Mouse (Mus musculus) midbrain, embryonic 14.5 days (tissue): ENCODE data around the gene Ssbp3. TPM values are rescaled to one million over a fixed set of nuclear protein-coding genes. Genes with fewer than 3 reads are reported as not detected.

Experiments used
- ATAC-seq: fragments of 200-750 bp; cut with Nextera tagmentation; 2 replicates; pipeline ENCODE4 v1.8.0; 2017; ENCODE audit warnings: moderate number of reproducible peaks, moderate library complexity; ENCODE audit not compliant: low FRiP score, low TSS enrichment
- DNase-seq: peaks from one replicate; pipeline ENCODE4 v3.0.0-alpha.2; 2015
- H3K27ac ChIP-seq: fragments of 300-500 bp; sonication (generic); replicated peaks from 2 replicates; pipeline ENCODE4 v1.5.1; 2014; ENCODE audit warnings: mild to moderate bottlenecking, low read depth, low read length, moderate library complexity
- H3K27me3 ChIP-seq: fragments of 300-500 bp; sonication (generic); 2 replicates; pipeline ENCODE4 v1.6.1; 2014; ENCODE audit warnings: low read length, control low read depth, mixed read lengths; ENCODE audit not compliant: control insufficient read depth, insufficient read depth
- H3K36me3 ChIP-seq: fragments of 300-500 bp; sonication (generic); 2 replicates; pipeline ENCODE4 v1.6.1; 2014; ENCODE audit warnings: low read length, control low read depth; ENCODE audit not compliant: control insufficient read depth, insufficient read depth
- H3K4me1 ChIP-seq: fragments of 300-500 bp; sonication (generic); 2 replicates; pipeline ENCODE4 v1.6.1; 2014; ENCODE audit warnings: mild to moderate bottlenecking, antibody characterized with exemption, low read length, control low read depth; ENCODE audit not compliant: control insufficient read depth, insufficient read depth
- H3K4me2 ChIP-seq: fragments of 300-500 bp; sonication (generic); 2 replicates; pipeline ENCODE4 v1.6.1; 2014; ENCODE audit warnings: mild to moderate bottlenecking, low read length, moderate library complexity
- H3K4me3 ChIP-seq: fragments of 300-500 bp; sonication (generic); replicated peaks from 2 replicates; pipeline ENCODE4 v1.5.1; 2014; ENCODE audit warnings: low read depth, low read length
- H3K9ac ChIP-seq: fragments of 300-500 bp; sonication (generic); replicated peaks from 2 replicates; pipeline ENCODE4 v1.6.1; 2014; ENCODE audit warnings: mild to moderate bottlenecking, low read length, moderate library complexity
- H3K9me3 ChIP-seq: fragments of 300-500 bp; sonication (generic); 2 replicates; pipeline ENCODE4 v1.6.1; 2016; ENCODE audit warnings: low read length, control low read depth, mixed read lengths; ENCODE audit not compliant: control insufficient read depth
- whole genome bisulfite sequencing: fragments of 180-500 bp; shearing (Covaris S2); extraction: QIAGEN DNeasy Blood & Tissue Kit; methylation state at CpG from one replicate; pipeline ENCODE4 v1.1.7; 2014; 5-methylcytosine and 5-hydroxymethylcytosine counted together
- polyA plus RNA-seq: library from polyadenylated mRNA; unstranded; fragments of >200 nt; fragmentation: Nextera tagmentation; extraction: Ambion mirVana; gene quantifications from 2 replicates; pipeline ENCODE4 v1.2.1, GENCODE M21; 2014

Ssbp3 gene
- polyA plus RNA-seq, 1 experiment from 2014 or later: 147 TPM

DNA sequence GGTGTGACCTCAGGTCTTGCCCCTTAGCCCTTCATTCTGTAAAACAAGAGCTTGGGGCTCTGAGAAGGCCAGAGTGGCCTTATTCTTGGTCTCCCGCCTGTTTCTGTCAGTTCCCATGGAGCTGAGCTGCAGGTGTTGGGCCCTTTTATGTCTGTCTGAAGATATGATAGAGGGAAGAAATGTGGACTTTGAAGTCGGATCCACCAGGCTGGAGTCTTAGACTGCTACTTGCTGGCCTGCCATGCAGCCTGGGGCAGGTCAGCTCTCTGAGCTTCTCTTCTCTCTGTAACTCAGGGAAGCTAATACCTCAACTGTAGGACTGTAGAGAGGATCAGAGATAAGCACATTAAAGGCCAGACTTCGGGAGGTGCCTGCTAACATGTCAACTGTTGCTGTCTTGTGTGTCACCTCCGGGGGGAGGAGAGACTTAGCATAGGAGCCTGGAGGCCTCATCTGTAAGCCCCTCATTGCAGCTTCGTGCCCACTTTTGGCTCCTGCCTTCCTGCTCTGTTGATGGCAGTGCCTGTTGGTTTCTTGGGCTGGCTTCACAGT, 90.8 kb downstream of the Ssbp3 start:
- 0 out of 2 replicates have a peak overlapping the region, but pooled peaks have one; percentile 10 for H3K27ac ChIP-seq
- DNase-seq (no peak), ATAC-seq (no peak)
- H3K4me3 ChIP-seq: no peak overlapping the region
- H3K27me3 ChIP-seq: no peaks in the 10 kb centered on the region
- H3K4me2 ChIP-seq: no peak overlapping the region
- no peaks in the 10 kb centered on the region for H3K9me3 ChIP-seq
- H3K9ac ChIP-seq: no peak overlapping the region
- peaks cover 67% of the 10 kb centered on the region for H3K4me1 ChIP-seq
- H3K36me3 ChIP-seq: no peaks in the 10 kb centered on the region
- 59% methylated on average over 5 of the region's 5 CpGs for WGBS

DNA sequence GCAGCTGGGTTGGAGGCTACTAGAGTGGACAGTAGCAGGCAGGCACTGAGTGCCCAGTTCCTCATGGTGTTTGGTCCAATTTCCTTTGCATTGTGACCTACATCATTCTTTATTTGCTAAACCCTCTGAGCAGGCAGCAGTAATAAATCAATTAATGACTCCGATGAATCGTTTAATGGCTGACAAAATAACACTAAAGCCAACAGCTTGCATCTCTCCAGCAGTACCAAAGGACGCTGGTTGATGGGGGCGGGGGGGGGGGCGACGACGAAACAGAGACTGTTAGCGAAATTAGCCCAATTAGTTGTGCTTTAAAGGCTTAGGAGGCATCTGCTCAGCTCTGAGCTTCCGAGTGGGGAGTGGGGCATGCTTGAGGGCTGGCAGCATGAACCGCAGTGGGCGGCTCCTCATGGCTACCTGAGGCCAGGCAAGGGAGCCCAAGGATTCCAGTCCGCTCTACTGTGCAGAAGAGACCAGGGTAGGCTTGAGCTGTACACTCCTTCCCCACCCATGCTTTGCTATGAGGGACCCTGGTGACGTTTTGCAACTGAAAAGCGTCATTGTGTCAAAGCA, 91.5 kb downstream of the Ssbp3 start:
- no peaks in the 10 kb centered on the region for H3K27me3 ChIP-seq
- H3K9ac ChIP-seq: no peak overlapping the region
- ATAC-seq: no peak
- no peaks in the 10 kb centered on the region for H3K9me3 ChIP-seq
- no peak overlapping the region for H3K4me2 ChIP-seq
- H3K27ac ChIP-seq: 0 out of 2 replicates have a peak overlapping the region, but pooled peaks have one; percentile 37
- H3K4me3 ChIP-seq: no peak overlapping the region
- WGBS: 65% methylated on average over 14 of the region's 14 CpGs
- H3K4me1 ChIP-seq: peaks cover 60% of the 10 kb centered on the region
- DNase-seq: no peak
- H3K36me3 ChIP-seq: no peaks in the 10 kb centered on the region

DNA sequence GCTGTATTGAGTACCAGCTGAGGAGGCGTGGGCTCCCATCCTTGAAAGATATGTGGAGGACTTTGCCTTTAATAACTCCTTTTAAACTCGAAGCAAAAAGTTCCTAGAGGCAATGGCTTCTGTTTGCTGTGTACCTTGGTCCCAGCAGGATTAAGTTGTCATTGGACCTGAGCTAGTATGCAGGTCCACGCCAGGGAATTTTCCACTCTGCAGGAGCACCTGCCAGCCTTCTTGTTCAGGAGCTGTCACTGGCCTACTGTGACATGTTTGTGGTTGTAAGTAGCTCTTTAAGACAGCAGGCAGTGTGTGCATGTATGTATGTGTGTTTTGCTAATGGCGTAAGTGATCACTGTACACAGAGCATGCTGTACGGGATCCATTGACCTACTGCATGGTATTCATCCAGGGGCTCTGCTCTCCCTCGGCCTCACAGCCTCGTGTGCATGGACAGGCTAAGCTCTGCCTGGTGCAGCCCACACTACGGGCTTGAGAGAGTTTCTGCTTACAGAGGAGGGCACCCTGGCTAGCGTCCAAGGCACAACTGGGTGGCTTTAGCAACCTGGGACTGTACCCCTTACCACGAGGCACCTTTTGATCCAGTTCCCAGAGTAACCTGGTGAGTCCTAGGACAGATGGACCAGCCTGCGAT, 92.1 kb downstream of the Ssbp3 start:
- no peaks in the 10 kb centered on the region for H3K27me3 ChIP-seq
- WGBS: 59% methylated on average over 11 of the region's 11 CpGs
- 0 out of 2 replicates have a peak overlapping the region, but pooled peaks have one; percentile 37 for H3K27ac ChIP-seq
- no peaks in the 10 kb centered on the region for H3K9me3 ChIP-seq
- DNase-seq (no peak), ATAC-seq (no peak)
- no peak overlapping the region for H3K9ac ChIP-seq
- no peak overlapping the region for H3K4me2 ChIP-seq
- H3K4me1 ChIP-seq: peaks cover 55% of the 10 kb centered on the region
- H3K4me3 ChIP-seq: no peak overlapping the region
- no peaks in the 10 kb centered on the region for H3K36me3 ChIP-seq

DNA sequence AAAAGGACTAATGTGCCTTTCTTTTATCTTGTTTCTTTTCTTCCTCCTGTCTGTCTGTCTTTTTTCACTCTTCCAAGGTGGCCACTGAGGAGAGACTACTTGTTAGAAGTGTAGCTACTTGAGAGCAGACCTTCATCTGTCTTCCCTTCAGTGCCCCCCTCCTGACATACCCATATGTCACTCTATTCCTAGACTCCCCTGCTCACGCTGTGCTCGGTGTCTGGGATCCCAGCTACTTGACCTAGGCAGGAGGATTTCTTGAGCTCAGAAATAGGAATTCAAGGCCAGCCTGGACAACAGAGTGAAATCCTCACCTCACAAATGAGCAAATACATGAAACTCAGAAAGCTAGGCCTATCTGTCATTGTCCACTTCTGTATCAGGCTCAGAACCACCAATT, 92.7 kb downstream of the Ssbp3 start:
- H3K4me1 ChIP-seq: peaks cover 55% of the 10 kb centered on the region
- WGBS: 59% methylated on average over 2 of the region's 2 CpGs
- no peak overlapping the region for H3K27ac ChIP-seq

DNA sequence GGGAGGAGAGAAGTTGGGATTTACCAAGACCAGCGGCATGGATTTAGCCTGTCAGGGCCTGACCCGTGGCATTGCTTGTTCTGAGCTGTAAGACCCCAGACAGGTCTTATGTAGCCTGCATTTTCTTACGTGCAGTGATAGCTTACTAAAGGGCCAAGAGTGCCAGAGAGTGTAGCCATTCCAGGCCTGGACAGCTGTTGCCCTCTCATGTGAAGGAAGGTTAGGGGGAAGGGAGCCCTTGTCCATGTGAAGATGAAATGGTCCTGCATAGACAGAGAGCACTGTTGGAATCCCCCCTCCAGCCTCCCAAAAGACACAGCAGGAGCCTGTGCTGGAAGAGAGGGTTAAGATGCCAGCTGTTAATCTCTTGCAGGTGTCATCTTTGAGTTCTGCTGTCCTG, 93.3 kb downstream of the Ssbp3 start:
- H3K9me3 ChIP-seq: no peaks in the 10 kb centered on the region
- H3K9ac ChIP-seq: no peak overlapping the region
- H3K27ac ChIP-seq: peak overlapping the region; percentile 28; the same call in 1 of the 2 replicates
- DNase-seq (no peak), ATAC-seq (no peak)
- no peak overlapping the region for H3K4me2 ChIP-seq
- whole genome bisulfite sequencing: 61% methylated on average over 3 of the region's 3 CpGs
- no peak overlapping the region for H3K4me3 ChIP-seq
- H3K27me3 ChIP-seq: no peaks in the 10 kb centered on the region
- H3K4me1 ChIP-seq: peaks cover 55% of the 10 kb centered on the region
- H3K36me3 ChIP-seq: no peaks in the 10 kb centered on the region

More for the DNA sequence above, 92.7 kb downstream of the Ssbp3 start:
- Histone ChIP-seq H3K4me2 (no peak overlapping the region), H3K36me3 (no peaks in the 10 kb centered on the region), H3K4me3 (no peak overlapping the region), H3K9me3 (no peaks in the 10 kb centered on the region), H3K27me3 (no peaks in the 10 kb centered on the region), H3K9ac (no peak overlapping the region)
- DNase-seq: no peak
- ATAC-seq: no peak

DNA sequence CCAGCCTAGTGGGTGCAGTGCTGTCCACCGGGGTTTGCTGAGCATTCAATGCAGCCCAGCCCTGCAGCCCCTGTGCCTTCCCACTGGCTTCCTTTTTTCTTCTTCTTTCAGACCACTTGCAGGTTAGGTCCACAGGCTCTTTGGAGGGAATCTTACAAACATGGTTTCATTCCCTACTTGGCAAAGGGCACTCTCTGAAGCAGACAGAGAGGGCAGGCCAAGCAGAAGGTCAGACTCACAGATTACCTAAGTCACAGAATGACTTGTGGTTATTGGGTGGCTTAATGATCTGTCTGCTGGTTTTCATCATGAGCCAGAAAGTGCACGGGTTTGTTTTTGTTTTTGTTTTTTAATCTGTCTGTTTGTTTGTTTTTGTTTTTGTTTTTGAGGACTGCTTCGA, 93.8 kb downstream of the Ssbp3 start:
- no peak overlapping the region for H3K9ac ChIP-seq
- no peaks in the 10 kb centered on the region for H3K9me3 ChIP-seq
- no peaks in the 10 kb centered on the region for H3K36me3 ChIP-seq
- 85% methylated on average over 3 of the region's 3 CpGs for WGBS
- H3K27ac ChIP-seq: 0 out of 2 replicates have a peak overlapping the region, but pooled peaks have one; percentile 28
- DNase-seq: no peak
- H3K4me1 ChIP-seq: peaks cover 51% of the 10 kb centered on the region
- H3K4me3 ChIP-seq: no peak overlapping the region
- H3K4me2 ChIP-seq: no peak overlapping the region
- ATAC-seq: no peak
- H3K27me3 ChIP-seq: no peaks in the 10 kb centered on the region

DNA sequence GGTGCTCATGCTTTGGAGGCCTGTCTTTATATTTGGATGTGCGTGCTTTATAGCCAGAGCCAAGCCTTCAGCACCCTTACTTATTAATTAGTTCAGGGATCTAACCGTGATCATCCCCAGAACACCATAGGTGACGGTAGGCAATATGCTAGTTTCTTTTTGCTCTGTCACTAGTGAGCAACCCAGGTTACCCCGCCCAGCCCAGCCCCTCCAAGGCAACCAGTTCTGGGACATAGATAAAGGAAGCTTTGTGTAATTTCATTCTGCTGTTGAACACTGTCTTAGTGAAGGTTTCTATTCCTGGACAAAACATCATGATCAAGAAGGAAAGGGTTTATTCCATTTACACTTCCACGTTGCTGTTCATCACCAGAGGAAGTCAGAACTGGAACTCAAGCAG, 94.7 kb downstream of the Ssbp3 start:
- Histone ChIP-seq H3K4me3 (no peak overlapping the region), H3K27ac (no peak overlapping the region), H3K4me1 (peaks cover 43% of the 10 kb centered on the region), H3K9ac (no peak overlapping the region), H3K9me3 (no peaks in the 10 kb centered on the region), H3K4me2 (no peak overlapping the region), H3K36me3 (peaks cover 6% of the 10 kb centered on the region), H3K27me3 (no peaks in the 10 kb centered on the region)
- 92% methylated on average over 5 of the region's 5 CpGs for WGBS
- no peak for ATAC-seq
- DNase-seq: no peak

DNA sequence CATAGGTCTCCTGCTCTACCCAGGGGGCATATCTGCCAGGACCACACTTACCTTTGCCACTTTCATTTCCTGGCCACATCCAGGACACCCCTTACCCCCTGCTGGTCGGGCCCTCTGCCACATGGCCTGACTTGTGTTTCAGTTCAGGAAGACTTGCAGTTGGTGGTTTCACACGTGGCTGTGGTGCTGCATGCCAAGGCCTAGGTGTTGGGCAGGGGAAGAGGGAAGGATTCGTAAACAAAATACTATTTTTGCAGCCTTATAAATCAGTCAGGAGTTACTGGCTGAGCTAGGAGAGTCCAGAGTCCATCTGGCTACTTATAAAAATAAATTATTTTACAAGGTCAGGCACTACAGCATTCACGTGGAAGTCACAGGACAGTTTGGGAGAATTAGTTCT, 95.7 kb downstream of the Ssbp3 start:
- no peak overlapping the region for H3K4me2 ChIP-seq
- no peak for ATAC-seq
- peaks cover 32% of the 10 kb centered on the region for H3K4me1 ChIP-seq
- no peaks in the 10 kb centered on the region for H3K9me3 ChIP-seq
- no peak for DNase-seq
- 93% methylated on average over 4 of the region's 4 CpGs for WGBS
- H3K27ac ChIP-seq: no peak overlapping the region
- H3K4me3 ChIP-seq: no peak overlapping the region
- peaks cover 11% of the 10 kb centered on the region for H3K36me3 ChIP-seq
- H3K9ac ChIP-seq: no peak overlapping the region
- H3K27me3 ChIP-seq: no peaks in the 10 kb centered on the region

DNA sequence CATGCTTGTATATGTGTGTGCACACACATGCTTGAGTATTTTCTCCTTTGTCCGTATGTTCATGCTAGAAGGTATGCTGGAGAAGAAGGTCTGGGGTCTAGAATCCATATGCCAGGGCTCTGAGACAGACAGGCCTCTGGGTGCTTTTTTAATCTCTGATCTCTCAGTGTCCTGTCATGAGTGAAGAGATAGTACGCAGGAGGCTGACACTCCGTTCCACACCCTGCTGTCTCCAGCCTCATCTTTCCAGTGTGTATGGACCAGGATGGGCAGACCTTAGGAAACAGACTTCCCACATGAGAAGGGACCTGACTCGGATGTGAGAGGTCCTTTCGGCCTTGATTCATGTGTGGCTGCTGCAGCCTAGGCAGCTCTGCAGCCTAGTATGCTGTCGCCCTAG, 96.3 kb downstream of the Ssbp3 start:
- H3K27ac ChIP-seq: no peak overlapping the region
- no peak overlapping the region for H3K9ac ChIP-seq
- no peaks in the 10 kb centered on the region for H3K27me3 ChIP-seq
- ATAC-seq (no peak), DNase-seq (no peak)
- H3K4me1 ChIP-seq: peaks cover 27% of the 10 kb centered on the region
- WGBS: 94% methylated on average over 6 of the region's 6 CpGs
- no peak overlapping the region for H3K4me3 ChIP-seq
- no peak overlapping the region for H3K4me2 ChIP-seq
- H3K36me3 ChIP-seq: peaks cover 11% of the 10 kb centered on the region
- no peaks in the 10 kb centered on the region for H3K9me3 ChIP-seq
